Mouse (Mus musculus): Measurements from ENCODE around the gene 9530053A07Rik. TPM values are rescaled to one million over a fixed set of nuclear protein-coding genes. Genes with fewer than 3 reads are reported as not detected.

Gene 9530053A07Rik
- polyA plus RNA-seq, 1 experiment = 0.36 TPM

GRCm38 (mm10) chr7:28169489-28170422 lies 40.5 kb downstream of the 9530053A07Rik start, which contains the start of gene Fbl:
Gene Fbl, plus strand, starts transcription at chr7:28169710.
- DNase-seq (ENCODE audit: low read depth) = no peak

GRCm38 (mm10) chr7:28175358-28175757 lies 46.1 kb downstream of the 9530053A07Rik start:
- DNase-seq (ENCODE audit: low read depth) = no peak

GRCm38 (mm10) chr7:28179228-28179627 lies 50.0 kb downstream of the 9530053A07Rik start, which contains the start of gene Dyrk1b:
Gene Dyrk1b, plus strand, starts transcription at chr7:28179469.
- DNase-seq (ENCODE audit: low read depth) = peak; percentile 75

GRCm38 (mm10) chr7:28179741-28180377 lies 50.6 kb downstream of the 9530053A07Rik start:
- DNase-seq (ENCODE audit: low read depth) = peak; percentile 50

DNA sequence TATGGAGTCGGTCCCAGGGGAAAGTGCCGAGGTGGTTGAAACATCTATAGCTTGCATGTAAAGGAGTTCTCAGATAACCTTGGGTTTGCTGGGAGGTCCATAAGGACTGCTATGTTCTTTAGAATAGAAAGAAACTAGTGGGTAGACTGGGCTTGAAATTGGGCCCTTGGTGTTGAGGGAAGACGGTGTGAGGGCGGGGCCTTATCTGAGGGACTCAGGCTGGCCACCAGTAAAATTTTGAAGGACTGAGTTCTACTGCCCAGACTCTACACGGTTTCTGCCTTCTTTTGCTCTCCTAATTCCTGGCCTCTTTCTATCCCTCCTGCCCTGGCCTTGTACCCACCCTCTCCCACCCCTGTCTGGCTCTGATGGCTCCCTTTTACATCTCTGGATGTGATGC lies 51.6 kb downstream of the 9530053A07Rik start:
- no peak for DNase-seq (ENCODE audit: low read depth)

- DNase-seq (ENCODE audit: low read depth) = no peak
Observed at GRCm38 (mm10) chr7:28181376-28181775, 52.1 kb downstream of the 9530053A07Rik start.

DNA sequence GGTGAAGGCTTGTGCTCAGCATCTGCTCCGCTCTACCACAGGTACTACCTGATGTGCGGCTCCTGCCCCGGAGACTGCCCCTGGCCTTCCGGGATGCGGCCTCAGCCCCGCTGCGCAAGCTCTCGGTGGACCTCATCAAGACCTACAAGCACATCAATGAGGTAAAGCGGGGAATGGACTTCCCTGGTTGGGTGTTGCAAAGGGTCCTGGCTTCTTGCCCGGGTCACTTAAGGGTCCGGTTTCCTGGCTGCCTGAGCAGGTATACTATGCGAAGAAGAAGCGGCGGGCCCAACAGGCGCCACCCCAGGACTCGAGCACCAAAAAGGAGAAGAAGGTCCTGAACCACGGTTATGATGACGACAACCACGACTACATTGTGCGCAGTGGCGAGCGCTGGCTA lies 53.1 kb downstream of the 9530053A07Rik start:
- DNase-seq (ENCODE audit: low read depth) = no peak

DNA sequence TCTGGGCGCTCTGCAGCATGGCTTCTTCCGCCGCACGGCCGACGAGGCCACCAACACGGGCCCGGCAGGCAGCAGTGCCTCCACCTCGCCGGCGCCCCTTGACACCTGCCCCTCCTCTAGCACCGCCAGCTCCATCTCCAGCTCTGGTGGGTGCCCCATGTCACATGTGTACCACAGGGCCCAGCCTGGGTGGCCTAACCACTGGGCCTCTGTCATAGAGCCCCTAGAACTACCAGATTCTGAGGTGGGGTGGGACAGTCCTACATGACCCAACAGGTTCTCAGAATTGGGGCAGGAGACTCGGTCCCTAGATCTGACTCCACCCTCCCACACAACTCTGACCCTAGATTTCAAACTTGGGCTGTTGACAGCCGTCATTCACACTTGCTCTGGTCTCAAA lies 56.6 kb downstream of the 9530053A07Rik start:
- no peak for DNase-seq (ENCODE audit: low read depth)

- DNase-seq (ENCODE audit: low read depth) = no peak
Observed at GRCm38 (mm10) chr7:28186631-28187030, 57.4 kb downstream of the 9530053A07Rik start.

GRCm38 (mm10) chr7:28191489-28191888 lies 62.2 kb downstream of the 9530053A07Rik start:
- DNase-seq (ENCODE audit: low read depth) = no peak

DNA sequence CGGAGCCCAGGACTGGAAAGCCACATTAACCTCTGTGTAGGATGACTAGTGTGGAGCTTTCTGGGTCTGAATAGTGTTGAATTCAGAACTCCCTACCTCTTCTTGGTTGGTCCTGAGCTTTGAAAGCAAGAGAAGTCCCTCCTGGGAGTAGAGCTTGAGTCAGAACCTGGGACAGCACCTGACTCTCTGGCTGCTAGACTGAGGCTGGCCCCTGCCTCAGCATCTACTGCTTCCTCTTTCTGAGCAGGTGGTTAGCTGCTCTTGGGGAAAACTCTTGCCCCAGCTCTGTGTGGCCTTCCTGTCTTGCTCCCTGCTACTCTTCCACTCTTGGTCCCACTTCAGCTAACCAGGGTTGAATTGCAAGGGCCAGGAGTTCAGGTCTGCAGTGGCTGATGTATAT lies 62.6 kb downstream of the 9530053A07Rik start:
- no peak for DNase-seq (ENCODE audit: low read depth)

- no peak for DNase-seq (ENCODE audit: low read depth)
Observed at GRCm38 (mm10) chr7:28195414-28196098, 66.3 kb downstream of the 9530053A07Rik start.

DNA sequence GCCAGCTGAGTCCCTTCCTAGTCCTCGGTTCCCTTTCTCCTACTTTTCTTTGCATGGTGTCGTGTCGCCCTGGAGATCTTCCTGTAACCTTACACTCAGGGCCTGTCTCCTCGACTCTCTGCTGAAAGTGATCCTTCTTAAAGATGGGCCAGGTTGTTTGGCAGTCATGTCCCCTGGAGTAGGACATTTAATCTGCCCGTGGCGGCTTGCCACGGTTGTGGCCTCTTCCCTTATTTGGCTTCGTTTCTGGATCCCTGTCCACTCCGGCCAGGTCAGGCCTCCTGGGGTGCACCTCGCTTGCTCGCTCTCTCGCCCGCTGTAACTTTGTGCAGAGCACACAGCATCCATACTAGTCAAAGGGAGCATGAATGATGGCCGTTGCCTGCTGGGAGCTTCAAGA lies 67.3 kb downstream of the 9530053A07Rik start:
- DNase-seq (ENCODE audit: low read depth) = no peak

DNA sequence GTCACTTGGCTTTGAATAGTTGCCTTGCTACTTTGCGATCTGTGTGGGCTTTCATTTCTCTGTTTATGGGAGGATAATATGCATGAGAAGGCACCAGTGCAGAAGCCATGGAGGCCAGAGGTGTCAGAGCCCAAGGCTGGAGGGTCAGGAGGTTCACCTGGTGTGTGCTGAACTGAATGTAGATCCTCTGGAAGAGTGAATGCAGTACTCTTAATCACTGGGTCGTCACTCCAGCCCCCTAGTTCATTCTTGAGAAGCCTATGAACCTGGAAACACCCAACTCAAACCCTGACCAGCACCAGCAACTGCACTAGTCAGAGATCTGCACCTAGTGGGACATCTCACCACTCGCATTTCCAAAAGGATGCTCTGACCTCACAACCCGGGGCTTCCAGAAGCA lies 69.8 kb downstream of the 9530053A07Rik start:
- DNase-seq (ENCODE audit: low read depth) = no peak

- no peak for DNase-seq (ENCODE audit: low read depth)
Observed at GRCm38 (mm10) chr7:28203207-28204108, 74.2 kb downstream of the 9530053A07Rik start.

DNA sequence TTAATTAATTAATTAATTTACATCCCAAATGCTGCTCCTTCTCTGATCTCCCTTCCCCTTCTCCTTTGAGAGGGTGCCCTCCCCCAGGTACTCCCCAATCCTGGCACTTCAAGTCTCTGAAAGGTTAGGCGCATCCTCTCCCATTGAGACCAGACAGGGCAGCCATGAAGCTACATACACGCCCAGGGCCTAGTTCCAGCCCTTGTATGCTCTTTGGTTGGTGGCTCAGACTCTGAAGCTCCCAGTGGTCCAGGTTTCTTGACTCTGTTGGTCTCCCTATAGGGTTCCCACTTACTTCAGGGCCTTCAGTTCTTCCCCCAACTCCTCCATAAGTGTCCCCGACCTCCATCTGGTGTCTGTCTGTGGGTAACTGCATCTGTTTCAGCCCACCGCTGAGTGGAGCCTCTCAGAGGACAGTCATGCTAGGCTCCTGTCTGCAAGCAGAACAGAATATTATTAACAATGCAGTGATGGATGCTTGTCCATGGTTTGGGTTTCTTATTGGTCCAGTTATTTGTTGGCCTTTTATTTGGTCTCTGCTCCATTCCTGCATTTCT lies 76.9 kb downstream of the 9530053A07Rik start:
- no peak for DNase-seq (ENCODE audit: low read depth)

DNA sequence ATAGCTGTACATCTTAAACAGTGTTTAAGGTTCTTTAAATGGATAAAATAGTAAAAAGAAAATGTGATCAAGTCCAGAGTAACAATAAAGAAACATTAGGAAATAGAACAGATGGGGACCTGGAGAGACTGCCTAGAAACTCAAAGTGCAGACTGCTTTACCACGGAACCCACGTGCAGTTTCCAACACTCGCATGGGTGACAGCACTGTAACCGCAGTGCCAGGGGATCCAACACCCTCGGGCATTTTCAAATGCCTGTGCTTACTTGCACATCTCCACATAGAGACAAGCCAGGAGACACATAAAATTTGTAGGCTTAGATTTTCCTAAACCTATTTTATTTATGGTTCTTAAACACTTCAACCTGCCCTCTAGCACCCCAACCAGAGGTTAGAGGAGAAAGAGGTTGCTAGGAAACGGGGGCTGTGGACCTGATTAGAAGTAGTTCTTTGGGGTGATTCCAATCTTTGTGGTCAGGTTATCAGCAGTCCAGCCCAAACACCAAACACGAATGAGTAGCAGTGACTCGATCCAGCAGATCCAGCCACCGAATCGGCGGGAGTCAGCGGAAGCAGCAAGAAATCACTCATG lies 79.2 kb downstream of the 9530053A07Rik start:
- DNase-seq (ENCODE audit: low read depth) = no peak

DNA sequence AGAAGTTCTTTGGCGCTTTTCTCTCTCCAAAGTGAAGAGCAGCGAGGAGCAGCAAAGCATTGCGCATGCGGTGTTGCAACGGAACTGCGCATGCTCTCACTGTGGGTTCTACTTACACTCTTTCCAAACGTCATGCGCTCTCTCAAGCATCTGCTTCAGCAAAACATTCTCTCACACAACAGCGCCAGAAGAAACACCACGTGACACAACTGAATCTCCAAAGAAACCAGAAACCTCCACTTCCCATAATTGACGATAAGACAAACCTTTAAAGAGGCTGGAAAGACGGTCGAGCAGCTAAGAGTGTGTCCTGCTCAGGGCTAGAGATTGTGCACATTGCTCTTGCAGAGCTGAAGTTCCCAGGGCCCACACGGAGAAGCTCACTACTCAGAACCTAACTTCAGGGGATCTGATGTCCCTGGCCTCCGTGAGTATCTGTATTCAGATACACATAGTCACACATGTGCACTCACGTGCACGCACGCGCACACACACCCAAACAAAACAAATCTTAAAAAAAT lies 79.8 kb downstream of the 9530053A07Rik start:
- peak; percentile 24 for DNase-seq (ENCODE audit: low read depth)

DNA sequence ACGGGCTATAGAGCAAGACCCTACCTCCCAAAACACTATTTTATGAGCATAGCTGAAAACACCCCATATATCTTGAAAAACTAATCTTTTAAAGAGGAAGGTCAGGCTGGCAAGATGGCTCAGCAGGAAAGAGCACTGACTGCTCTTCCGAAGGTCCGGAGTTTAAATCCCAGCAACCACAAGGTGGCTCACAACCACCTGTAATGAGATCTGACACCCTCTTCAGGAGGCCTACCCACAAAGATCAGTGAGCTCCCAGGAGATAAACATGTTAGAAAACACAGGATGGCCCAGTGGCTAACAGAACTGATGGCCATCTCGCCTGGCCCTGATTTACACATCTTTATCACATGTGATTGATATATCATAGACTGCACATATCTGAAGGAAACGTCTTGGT lies 81.5 kb downstream of the 9530053A07Rik start:
- no peak for DNase-seq (ENCODE audit: low read depth)

DNA sequence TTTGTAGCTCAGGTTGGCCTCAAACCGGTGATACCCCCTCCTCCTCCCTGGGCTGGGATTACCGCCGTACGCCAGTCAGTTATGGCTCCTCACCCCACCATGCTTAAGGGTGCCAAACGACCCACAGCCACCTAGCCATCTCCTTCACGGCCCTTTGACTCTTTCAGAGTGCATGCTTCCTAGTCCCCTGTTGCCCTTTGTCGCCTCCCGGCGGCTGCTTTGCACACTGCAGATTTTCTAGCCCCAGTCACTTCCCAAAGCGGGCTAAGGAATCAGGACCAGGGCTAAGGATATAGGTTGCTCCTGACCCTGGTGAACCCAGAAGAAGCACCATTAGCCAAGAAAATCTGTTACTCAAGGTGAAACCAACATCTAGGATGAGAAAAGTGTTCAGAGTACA lies 84.9 kb downstream of the 9530053A07Rik start:
- no peak for DNase-seq (ENCODE audit: low read depth)

Measured in gonadal fat pad, adult 2 months (tissue).